9 mouse cellular contexts compared by ENCODE assay signal in the genomic region with DNA sequence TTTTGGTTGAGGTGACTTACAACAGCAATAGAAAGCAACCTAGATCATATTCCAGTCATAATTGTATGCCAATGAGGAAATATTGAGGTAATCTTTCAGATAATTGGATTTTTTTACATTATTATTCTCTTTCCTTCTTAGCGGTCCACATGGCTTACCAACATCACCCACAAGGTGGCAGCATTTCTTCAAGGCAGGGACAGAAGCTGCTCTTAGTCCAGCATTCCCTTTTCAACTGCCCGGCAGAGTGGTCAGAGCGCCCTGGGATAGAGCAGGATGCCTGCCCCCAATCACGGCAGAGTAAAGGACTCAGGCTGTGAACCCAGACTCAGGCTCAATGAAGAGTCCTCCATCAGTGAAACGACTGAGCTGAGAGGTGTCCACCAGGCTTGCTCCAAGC. TPM values are rescaled to one million over a fixed set of nuclear protein-coding genes. Genes with fewer than 3 reads are reported as not detected.
DNase-seq lines count a peak whose midpoint lies in the region; ATAC-seq and TF ChIP-seq lines count a peak whose summit lies in the region.
"Had no signal": no experiment of that assay in that cellular context is flagged by ENCODE, and none has a peak within 500 bp of the region (broad histone marks: within the 10 kb centered on the region; RNA-seq: fewer than 3 reads in every experiment).

No protein-coding gene starts in this region.

- peaks cover 5% of the 10 kb centered on the region; the same call in 1 of the 2 replicates for H3K27me3 ChIP-seq in small intestine, adult 2 months (ENCODE audit: control insufficient read depth, insufficient read depth, low read length)

- peak; percentile 83 for ATAC-seq in frontal cortex, adult (ENCODE audit: low TSS enrichment)

- H3K36me3 ChIP-seq in small intestine, adult 2 months (ENCODE audit: control insufficient read depth, insufficient read depth, low read length): no peaks in the 10 kb centered on the region
- H3K36me3 ChIP-seq: liver, embryonic 13.5 days had no signal

- peak; percentile 91 for TF ChIP-seq CTCF in layer of hippocampus, adult 2 months (conservative IDR thresholded peaks at IDR 0.05)
- peak; percentile 58; the same call in 1 of the 2 replicates for TF ChIP-seq CTCF in small intestine, adult 2 months (IDR thresholded peaks at IDR 0.05; ENCODE audit: extremely low read depth, insufficient read length, insufficient replicate concordance, low read depth, low read length)

- 5% methylated on average over 5 of the region's 5 CpGs for WGBS in small intestine, adult 2 months

- DNase-seq in heart, adult 18-20 months: peak; percentile 58 to 90
- no peak for DNase-seq in heart, adult 11 months
- DNase-seq in Muller cell, postnatal 12 days (ENCODE audit: inconsistent ontology term): peak; percentile 43
- DNase-seq in cerebellum, adult 9-10 months: peak; percentile 61
- DNase-seq in layer of hippocampus, adult 2 months (ENCODE audit: low spot score in 2 of 2): peak; percentile 42 to 73
- peak; percentile 79 for DNase-seq in lung, postnatal 36 days
- DNase-seq: liver, embryonic 13.5 days had no signal

- no peak overlapping the region for H3K4me3 ChIP-seq in layer of hippocampus, adult 2 months
- no peak overlapping the region for H3K4me3 ChIP-seq in small intestine, adult 2 months (ENCODE audit: low read depth, low read length)
- H3K4me3 ChIP-seq: liver, embryonic 13.5 days had no signal

- no peak for TF ChIP-seq POLR2A in small intestine, adult 2 months (IDR thresholded peaks at IDR 0.05; ENCODE audit: low read depth, low read length)

- H3K4me1 ChIP-seq in small intestine, adult 2 months (ENCODE audit: control insufficient read depth, insufficient read depth, insufficient read length, low read length): no peaks in the 10 kb centered on the region
- H3K4me1 ChIP-seq: liver, embryonic 13.5 days had no signal

- H3K27ac ChIP-seq in layer of hippocampus, adult 2 months: no peak overlapping the region
- H3K27ac ChIP-seq in small intestine, adult 2 months (ENCODE audit: insufficient read depth, low read depth, low read length): no peak overlapping the region
- H3K27ac ChIP-seq: liver, embryonic 13.5 days had no signal

RNA-seq across cellular contexts. Expression of gene Cpz, which starts 1.8 kb away (rescaled TPM):
- under 1 TPM; 0.22 to 0.41 TPM for total RNA-seq in heart, adult 18-20 months (2021)
- not detected for total RNA-seq in layer of hippocampus, adult 2 months (2021)
- polyA plus RNA-seq in small intestine, adult 2 months (2012; rRNA removed): 1.4 and 1.6 TPM in 2 replicates

RNA-seq across cellular contexts. Expression of gene Trmt44, which starts 51.1 kb away (rescaled TPM):
- 1 to 10 TPM; 2.1 to 2.2 TPM for total RNA-seq in heart, adult 18-20 months (2021)
- 1 to 10 TPM; 8.4 to 8.5 TPM for total RNA-seq in layer of hippocampus, adult 2 months (2021)
- 2.7 and 3.3 TPM in 2 replicates for polyA plus RNA-seq in small intestine, adult 2 months (2012; rRNA removed)

RNA-seq across cellular contexts. Expression of gene Acox3, which starts 59.1 kb away (rescaled TPM):
- total RNA-seq in heart, adult 18-20 months (2021): 10 to 100 TPM; 26.2 to 28.0 TPM
- 10 to 100 TPM; 24.6 to 34.6 TPM for total RNA-seq in layer of hippocampus, adult 2 months (2021)
- 24.7 and 36.0 TPM in 2 replicates for polyA plus RNA-seq in small intestine, adult 2 months (2012; rRNA removed)
